Mouse (Mus musculus) erythroblast, embryonic 14.5 days (primary cell): ENCODE data around the gene Abcb9.

Source experiments
- GATA1 ChIP-seq: IDR thresholded peaks from 2 replicates; pipeline ENCODE4 v1.6.1; 2012; ENCODE audit warnings: low read length, inconsistent platforms, mixed read lengths
- TAL1 ChIP-seq: IDR thresholded peaks from 3 replicates; pipeline ENCODE4 v1.6.1; 2012; ENCODE audit warnings: low read length, inconsistent platforms, mixed read lengths

DNA sequence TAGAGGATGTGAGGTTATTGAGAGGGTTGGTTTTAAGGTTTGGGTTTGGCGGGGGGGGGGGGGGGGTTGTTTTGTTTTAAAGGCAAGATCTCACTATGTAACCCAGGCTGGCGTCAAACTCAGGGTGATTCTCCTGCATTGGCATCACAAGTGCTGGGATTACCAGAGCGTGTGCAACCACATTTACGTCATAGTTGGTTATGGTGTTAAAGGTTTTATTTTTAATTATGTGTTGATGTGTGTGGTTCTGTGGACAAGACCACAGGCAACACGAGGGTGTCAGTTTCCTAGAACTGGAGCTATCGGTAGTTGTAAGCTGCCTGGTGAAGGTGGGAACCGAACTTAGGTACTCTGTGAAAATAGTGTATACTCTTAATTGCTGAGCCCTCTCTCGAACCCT lies 59.8 kb downstream of the Abcb9 start:
- TF ChIP-seq GATA1 (no peak), TAL1 (no peak)
